Mouse (Mus musculus): ENCODE measurements around the gene Hsp90b1.
"Not testable (repeated sequence)": the region's sequence is repeated elsewhere in the genome, so short reads cannot be mapped to it uniquely, and the experiment has no call there.

The Hsp90b1 gene

GRCm38 (mm10) chr10:86705318-86705921 lies at the start of gene Hsp90b1, which contains the start of gene Ttc41:
Hsp90b1 (minus strand) TSS chr10:86705509.
Ttc41 (plus strand) TSS chr10:86705811.
- DNase-seq, result peak; percentile 100

DNA sequence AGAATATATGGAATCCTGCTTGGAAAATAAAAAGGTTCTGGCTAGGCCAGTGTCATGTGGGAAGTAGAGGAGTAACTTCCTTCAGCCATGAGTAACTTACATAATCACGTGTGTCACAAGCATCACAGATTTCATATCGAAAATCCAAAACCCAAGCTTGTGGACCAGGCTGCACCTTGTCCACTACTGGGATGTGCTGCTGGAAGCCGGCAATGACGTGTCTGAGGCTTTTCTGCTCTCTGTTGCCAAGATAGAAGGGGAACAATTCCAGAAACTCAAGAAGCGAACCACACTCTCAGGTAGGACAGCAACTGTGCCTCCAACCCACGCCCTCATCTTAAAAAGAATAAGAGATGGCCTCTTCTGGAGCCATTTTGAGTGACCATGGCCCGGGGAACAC lies 39.0 kb upstream of the Hsp90b1 start:
- no peak for DNase-seq

DNA sequence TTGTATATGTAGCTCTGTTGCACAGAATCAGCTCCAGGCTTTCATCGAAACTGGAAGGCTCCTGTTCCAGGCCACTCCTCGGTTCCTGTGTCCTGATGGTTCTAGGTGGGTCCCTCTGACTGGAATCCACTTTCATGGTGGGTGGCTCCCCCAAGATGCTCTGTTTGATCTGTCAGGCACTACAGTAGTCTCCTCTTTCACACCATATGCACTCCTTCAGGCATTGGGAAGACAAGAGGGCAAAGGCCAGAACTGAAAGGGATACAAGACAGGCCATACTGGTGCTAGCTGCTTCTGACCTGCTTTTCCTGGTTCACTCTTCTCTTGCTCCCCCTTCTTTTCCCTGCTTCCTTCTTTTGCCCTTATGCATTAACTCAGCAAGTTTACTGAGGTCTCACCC lies 37.6 kb upstream of the Hsp90b1 start:
- no peak for DNase-seq

DNA sequence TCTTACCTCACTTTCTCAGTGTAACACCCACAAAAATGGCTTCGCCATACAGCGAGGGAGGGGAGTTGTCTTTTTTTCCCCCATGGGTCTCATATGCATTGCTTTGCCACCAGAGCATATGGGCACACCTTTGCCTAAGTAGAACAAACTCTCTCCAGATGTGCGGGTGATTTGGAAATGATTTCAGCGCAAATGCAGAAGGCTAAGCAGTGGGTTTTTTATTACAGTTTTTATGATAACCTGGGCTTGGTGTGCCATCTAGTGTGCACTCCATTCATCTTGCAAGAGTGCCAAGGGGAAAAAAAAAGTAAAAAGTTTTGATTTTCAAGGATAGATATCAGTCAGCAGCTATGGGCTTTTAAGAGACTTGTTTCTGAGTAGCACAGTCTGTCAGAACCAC lies 29.7 kb upstream of the Hsp90b1 start:
- no peak for DNase-seq

DNA sequence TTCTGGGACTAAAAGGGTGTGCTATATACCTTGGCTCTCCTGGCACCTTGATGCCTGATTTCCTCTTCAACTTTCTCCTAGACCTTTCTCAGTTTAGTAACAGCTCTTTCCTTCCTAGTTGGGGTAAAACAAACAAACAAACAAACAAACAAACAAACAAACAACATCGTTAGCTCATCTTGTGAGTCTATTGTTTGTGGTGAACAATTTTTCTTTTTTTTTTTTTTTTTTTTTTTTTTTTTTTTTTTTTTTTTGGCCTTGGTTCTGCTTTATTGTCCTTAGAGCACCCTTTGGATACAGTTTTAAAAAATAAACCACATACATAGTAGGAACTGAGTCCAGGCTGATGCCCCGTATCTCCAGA lies 26.2 kb upstream of the Hsp90b1 start:
- DNase-seq, result no peak

- DNase-seq, result peak; percentile 91
Observed at GRCm38 (mm10) chr10:86730823-86731499, 25.7 kb upstream of the Hsp90b1 start.

GRCm38 (mm10) chr10:86728176-86728575 lies 22.9 kb upstream of the Hsp90b1 start:
- DNase-seq, result no peak

- peak; percentile 69 for DNase-seq
Observed at GRCm38 (mm10) chr10:86727548-86727980, 22.3 kb upstream of the Hsp90b1 start.

DNA sequence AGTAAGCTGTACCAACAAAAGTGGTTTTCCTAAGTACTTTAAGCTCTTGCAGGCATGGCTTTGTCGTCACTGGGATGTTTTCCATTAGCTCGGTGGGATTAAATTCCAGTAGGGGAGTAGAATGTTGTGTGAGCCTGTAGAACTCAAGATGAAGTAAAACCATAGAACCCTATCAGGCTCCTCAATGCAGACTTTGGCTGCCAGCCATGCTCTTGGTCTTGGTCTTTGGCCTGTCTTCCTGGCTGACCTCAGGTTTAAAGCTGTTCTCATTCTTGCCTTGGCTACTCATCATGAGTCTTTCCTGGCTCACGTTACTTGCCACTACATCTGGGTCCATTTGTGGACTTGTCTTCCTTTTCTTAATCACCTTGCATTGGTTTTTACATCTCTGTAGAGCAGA lies 6.8 kb upstream of the Hsp90b1 start:
- no peak for DNase-seq

GRCm38 (mm10) chr10:86707134-86707533 lies 1.8 kb upstream of the Hsp90b1 start:
- DNase-seq, result no peak

- peak; percentile 97 for DNase-seq
Observed at GRCm38 (mm10) chr10:86705922-86706752, 828 bp upstream of the Hsp90b1 start.

GRCm38 (mm10) chr10:86704589-86705191 lies 619 bp downstream of the Hsp90b1 start:
- peak; percentile 24 for DNase-seq

GRCm38 (mm10) chr10:86704141-86704540 lies 1.2 kb downstream of the Hsp90b1 start:
- no peak for DNase-seq

GRCm38 (mm10) chr10:86703375-86703774 lies 1.9 kb downstream of the Hsp90b1 start:
- DNase-seq, result no peak

DNA sequence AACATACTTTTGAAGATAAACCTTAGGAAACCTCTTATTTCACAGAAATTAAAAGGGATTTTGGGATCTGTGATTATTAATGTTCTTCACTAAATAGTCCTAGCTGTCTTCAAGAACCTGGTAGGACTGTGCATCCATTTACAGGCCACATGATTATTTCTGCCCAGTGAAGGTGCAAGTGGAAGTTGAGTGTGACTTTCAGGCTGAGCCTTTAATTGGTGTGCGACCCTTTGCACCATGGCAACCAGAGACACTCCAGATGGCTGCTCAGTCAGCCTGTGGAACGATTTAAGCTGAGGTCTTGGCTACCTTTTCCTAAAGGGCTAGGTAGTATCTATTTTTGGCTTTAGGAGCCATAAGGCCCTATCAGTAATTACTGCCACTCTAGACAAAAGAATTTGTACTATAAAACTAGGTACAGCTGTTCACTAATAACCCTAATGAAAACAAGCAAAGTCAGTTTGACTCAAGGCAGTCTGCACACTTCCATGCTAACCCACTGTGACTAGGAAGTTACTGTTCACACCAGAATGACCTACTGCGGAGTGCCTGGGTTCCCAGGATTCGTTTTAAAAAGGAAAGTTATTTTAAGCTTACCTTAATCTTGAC lies 2.9 kb downstream of the Hsp90b1 start:
- DNase-seq, result peak; percentile 72

- DNase-seq, result no peak
Observed at GRCm38 (mm10) chr10:86700973-86701372, 4.3 kb downstream of the Hsp90b1 start.

DNA sequence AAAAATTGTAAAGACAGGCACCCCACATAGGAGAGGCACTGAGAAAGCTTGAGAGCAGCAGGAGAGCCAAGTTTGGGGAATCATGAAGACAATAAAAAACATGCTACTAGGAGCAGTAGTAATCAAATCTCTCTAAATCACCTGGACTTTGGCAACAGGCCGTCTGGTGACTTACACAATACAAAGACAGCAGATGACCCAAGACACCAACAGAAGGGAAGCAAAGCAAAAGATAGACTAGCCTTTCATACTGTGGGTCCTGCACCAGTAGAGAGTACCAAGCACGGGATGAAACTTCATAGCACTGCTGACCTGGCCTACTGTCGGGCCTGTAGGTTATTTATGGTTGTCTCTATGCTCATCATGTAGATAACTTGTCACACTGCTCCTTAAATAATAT lies 5.1 kb downstream of the Hsp90b1 start:
- no peak for DNase-seq

DNA sequence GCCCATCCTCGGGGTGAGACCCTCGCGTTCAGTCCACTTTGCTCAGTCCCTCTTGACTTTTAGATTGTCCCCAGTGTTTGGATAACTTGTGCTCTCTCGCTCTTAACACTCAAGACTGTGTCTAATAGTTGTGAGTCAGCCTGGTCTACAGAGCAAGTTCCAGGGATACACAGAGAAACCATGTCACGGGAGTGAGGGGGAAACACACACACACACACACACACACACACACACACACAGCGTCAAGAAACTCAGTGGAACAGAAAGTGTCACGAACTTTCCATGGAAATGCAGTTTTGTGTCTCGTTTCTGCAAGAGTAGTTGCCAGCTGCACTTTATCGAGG lies 19.3 kb downstream of the Hsp90b1 start:
- peak; percentile 21 for DNase-seq

GRCm38 (mm10) chr10:86685179-86686016 lies 19.9 kb downstream of the Hsp90b1 start:
- DNase-seq, result peak; percentile 91

DNA sequence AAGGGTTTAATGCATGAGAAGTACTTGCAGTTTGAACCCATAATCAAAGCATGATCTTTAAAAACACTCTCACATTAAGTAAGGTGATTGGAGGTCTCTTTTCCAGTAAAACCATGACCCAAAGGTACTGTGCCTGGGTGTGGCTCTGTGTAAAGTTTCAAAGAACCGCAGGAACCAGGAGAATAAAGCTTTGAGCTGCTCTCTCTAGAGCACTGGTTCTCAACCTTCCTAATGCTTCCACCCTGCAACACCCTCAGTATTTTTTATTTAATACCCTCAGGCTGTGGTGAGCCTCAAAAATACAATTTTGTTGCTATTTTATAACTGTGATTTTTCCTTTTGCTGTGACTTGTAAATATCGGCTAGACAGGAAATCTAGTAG lies 20.5 kb downstream of the Hsp90b1 start:
- DNase-seq, result not testable (repeated sequence)

GRCm38 (mm10) chr10:86670550-86670949 lies 34.8 kb downstream of the Hsp90b1 start:
- DNase-seq, result not testable (repeated sequence)

Data from retina, postnatal 1 day (tissue).